Mouse (Mus musculus) thymus, adult 2 months (tissue): ENCODE data around the gene Art3.

Source experiments
- CTCF ChIP-seq: fragments of 200-500 bp; IDR thresholded peaks from 2 replicates; pipeline ENCODE4 v1.5.1; 2012; ENCODE audit warnings: mild to moderate bottlenecking, control low read depth, low read length, moderate library complexity, borderline replicate concordance; ENCODE audit not compliant: control insufficient read depth, poor library complexity, insufficient read depth; ENCODE audit errors: extremely low read depth
- POLR2A ChIP-seq: fragments of 200-500 bp; IDR thresholded peaks from 2 replicates; pipeline ENCODE4 v1.6.1; 2012; ENCODE audit warnings: mild to moderate bottlenecking, low read length, control low read depth, moderate library complexity; ENCODE audit not compliant: control insufficient read depth, poor library complexity, insufficient read depth; ENCODE audit errors: extremely low read depth

DNA sequence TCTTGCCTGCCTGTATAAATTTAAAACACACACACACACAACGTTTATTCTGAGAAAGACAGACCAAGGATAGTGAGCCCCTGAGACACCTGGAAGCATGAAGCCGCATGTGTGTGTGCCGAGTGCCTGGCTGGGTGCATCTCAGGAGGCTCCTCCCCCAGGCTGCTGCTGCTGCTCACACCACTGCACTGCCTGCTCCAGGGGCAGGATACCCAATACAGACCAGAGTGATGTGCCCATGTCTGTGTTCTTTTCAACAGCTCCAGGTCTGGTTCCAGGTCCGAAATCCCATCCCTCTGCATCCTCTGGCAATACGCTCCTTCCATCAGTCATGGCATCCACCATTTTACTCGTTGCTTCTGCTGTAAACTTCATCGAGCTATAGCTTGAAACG, 82.4 kb downstream of the Art3 start:
- TF ChIP-seq POLR2A (no peak), CTCF (no peak)
